Mouse (Mus musculus) thymus, adult 2 months (tissue): ENCODE results near the gene Szt2.

Experiments
- CTCF ChIP-seq: fragments of 200-500 bp; IDR thresholded peaks from 2 replicates; pipeline ENCODE4 v1.5.1; 2012; ENCODE audit warnings: mild to moderate bottlenecking, control low read depth, low read length, moderate library complexity, borderline replicate concordance; ENCODE audit not compliant: control insufficient read depth, poor library complexity, insufficient read depth; ENCODE audit errors: extremely low read depth
- POLR2A ChIP-seq: fragments of 200-500 bp; IDR thresholded peaks from 2 replicates; pipeline ENCODE4 v1.6.1; 2012; ENCODE audit warnings: mild to moderate bottlenecking, low read length, control low read depth, moderate library complexity; ENCODE audit not compliant: control insufficient read depth, poor library complexity, insufficient read depth; ENCODE audit errors: extremely low read depth

- no peak for TF ChIP-seq POLR2A
- TF ChIP-seq CTCF: peak; percentile 65; the same call in 1 of the 2 replicates
Observed at GRCm38 (mm10) chr4:118427768-118428451, 18.8 kb upstream of the Szt2 start, which contains the start of gene Elovl1.
